Mouse (Mus musculus): ENCODE data around the gene Arhgap22.

GRCm38 (mm10) chr14:33400019-33400418, 186.2 kb downstream of the Arhgap22 start:
- TF ChIP-seq CTCF (IDR thresholded peaks at IDR 0.05; ENCODE audit: borderline replicate concordance, insufficient read depth, low read length): no peak
- no peak for TF ChIP-seq POLR2A (IDR thresholded peaks at IDR 0.05; ENCODE audit: low read depth, low read length)
